Mouse (Mus musculus) hindbrain, embryonic 15.5 days (tissue): ENCODE measurements around the gene B4galnt4. TPM values are rescaled to one million over a fixed set of nuclear protein-coding genes. Genes with fewer than 3 reads are reported as not detected.

Experiments
- ATAC-seq: fragments of 200-750 bp; cut with Nextera tagmentation; 2 replicates; pipeline ENCODE4 v1.8.0; 2017; ENCODE audit warnings: low read depth, moderate number of reproducible peaks, moderate TSS enrichment; ENCODE audit not compliant: low FRiP score
- H3K27ac ChIP-seq: fragments of 300-500 bp; sonication (generic); replicated peaks from 2 replicates; pipeline ENCODE4 v1.5.1; 2015; ENCODE audit warnings: mild to moderate bottlenecking, inconsistent platforms
- H3K27me3 ChIP-seq: fragments of 300-500 bp; sonication (generic); 2 replicates; pipeline ENCODE4 v1.6.1; 2015; ENCODE audit warnings: control low read depth, inconsistent platforms
- H3K36me3 ChIP-seq: fragments of 300-500 bp; sonication (generic); 2 replicates; pipeline ENCODE4 v1.6.1; 2015; ENCODE audit warnings: control low read depth, inconsistent platforms
- H3K4me1 ChIP-seq: fragments of 300-500 bp; sonication (generic); replicated peaks from 2 replicates; pipeline ENCODE4 v1.6.1; 2015; ENCODE audit warnings: control low read depth, inconsistent platforms
- H3K4me2 ChIP-seq: fragments of 300-500 bp; sonication (generic); 2 replicates; pipeline ENCODE4 v1.6.1; 2015; ENCODE audit warnings: moderate library complexity, mild to moderate bottlenecking, inconsistent platforms
- H3K4me3 ChIP-seq: fragments of 300-500 bp; sonication (generic); 2 replicates; pipeline ENCODE4 v1.5.1; 2015; ENCODE audit warnings: mild to moderate bottlenecking, inconsistent platforms
- H3K9ac ChIP-seq: fragments of 300-500 bp; sonication (generic); 2 replicates; pipeline ENCODE4 v1.6.1; 2015; ENCODE audit warnings: inconsistent platforms
- H3K9me3 ChIP-seq: fragments of 300-500 bp; sonication (generic); 2 replicates; pipeline ENCODE4 v1.6.1; 2016; ENCODE audit warnings: control low read depth, inconsistent platforms
- WGBS: fragments of 180-500 bp; shearing (Covaris S2); methylation state at CpG from one replicate; pipeline ENCODE4 v1.1.7; 2015; 5-methylcytosine and 5-hydroxymethylcytosine counted together
- polyA plus RNA-seq: library from polyadenylated mRNA; unstranded; fragments of >200 nt; fragmentation: Nextera tagmentation; extraction: Ambion mirVana; gene quantifications from 2 replicates; pipeline ENCODE4 v1.2.1, GENCODE M21; 2015

B4galnt4 gene
- polyA plus RNA-seq, 1 experiment from 2014 or later, result 57.3 TPM

DNA sequence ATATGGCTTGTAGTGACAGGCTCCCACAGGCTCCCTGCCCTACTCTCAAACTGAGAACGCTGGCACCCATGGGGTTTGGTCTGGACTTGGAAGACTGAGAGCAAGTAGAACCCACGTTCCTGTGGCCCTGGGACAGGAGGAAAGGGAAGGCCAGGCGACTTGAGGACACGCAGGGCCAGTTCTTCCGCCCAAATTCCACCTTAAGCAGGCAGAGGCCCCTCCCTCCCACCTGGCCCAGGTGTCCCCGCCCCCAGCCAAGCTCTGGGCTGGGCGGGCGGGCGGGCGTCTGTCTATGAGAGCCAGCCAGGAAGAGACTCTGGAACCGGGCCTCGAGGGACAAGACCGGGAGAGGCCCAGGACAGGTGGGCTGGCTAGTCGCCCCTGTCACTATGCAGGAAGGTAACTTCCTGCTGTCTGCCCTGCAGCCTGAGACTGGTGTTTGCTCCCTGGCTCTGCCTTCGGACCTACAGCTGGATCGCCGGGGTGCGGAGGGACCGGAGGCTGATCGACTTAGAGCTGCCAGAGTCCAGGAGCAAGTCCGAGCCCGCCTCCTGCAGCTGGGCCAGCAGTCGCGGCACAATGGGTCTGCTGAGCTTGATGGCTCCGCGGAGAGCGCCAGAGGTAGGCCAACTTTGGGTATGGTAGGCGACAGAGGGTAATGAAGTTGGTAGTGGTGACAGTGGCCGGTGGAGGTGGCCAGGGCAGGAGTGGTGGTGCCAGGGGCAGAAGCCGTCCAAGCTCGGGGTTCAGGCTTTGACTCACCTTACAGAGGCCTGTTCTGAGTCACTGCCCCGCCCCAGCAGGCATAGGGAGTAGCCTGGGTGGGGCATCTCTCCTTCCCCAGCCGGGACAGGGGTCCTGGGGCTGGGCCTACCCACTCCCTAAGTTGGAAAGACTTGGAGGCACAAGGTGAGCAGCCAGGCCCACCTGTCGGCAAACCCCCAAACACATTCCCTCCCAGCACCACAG lies 18.9 kb downstream of the B4galnt4 start:
- WGBS, result 31% methylated on average over 34 of the region's 34 CpGs
- Histone ChIP-seq H3K4me3 (no peak overlapping the region), H3K36me3 (no peaks in the 10 kb centered on the region), H3K4me1 (no peaks in the 10 kb centered on the region), H3K9ac (no peak overlapping the region), H3K27ac (no peak overlapping the region), H3K9me3 (no peaks in the 10 kb centered on the region), H3K27me3 (peaks cover 3% of the 10 kb centered on the region; the same call in 1 of the 2 replicates), H3K4me2 (no peak overlapping the region)
- no peak for ATAC-seq

DNA sequence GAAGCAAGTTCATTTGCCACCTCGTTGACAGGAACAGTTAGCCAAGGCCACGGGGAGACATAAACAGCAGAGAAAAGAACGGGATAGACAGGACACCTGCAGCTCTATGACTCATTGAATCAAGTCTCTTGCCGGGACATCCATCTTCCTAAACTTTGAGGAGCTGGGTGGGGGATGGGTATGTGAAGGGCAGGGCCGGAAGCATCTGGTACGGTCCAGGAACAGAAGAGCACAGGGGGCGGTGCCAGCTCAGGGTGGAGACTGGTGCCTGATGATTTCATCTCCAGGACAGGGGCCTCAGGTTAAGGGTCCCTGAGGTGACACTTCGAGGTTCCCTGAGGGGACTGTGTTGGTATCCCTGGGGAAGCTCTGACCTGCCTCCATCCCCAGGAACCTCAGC lies 27.0 kb downstream of the B4galnt4 start:
- Histone ChIP-seq H3K9me3 (no peaks in the 10 kb centered on the region), H3K4me3 (no peak overlapping the region), H3K36me3 (no peaks in the 10 kb centered on the region), H3K4me1 (peaks cover 7% of the 10 kb centered on the region), H3K27me3 (peaks cover 32% of the 10 kb centered on the region), H3K27ac (no peak overlapping the region), H3K9ac (no peak overlapping the region), H3K4me2 (no peak overlapping the region)
- WGBS, result 42% methylated on average over 8 of the region's 8 CpGs
- no peak for ATAC-seq

DNA sequence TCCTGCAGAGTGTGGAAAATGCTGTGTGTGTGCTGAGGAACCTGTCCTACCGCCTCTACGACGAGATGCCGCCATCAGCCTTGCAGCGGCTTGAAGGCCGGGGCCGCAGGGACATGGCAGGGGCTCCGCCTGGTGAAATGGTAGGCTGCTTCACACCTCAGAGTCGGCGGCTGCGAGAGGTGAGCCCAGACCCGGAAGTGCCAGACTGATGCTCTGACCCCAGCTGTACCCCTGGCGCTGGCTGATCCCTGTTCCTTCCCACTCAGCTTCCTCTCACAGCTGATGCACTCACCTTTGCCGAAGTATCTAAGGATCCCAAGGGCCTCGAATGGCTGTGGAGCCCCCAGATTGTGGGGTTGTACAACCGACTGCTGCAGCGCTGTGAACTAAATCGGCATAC lies 27.6 kb downstream of the B4galnt4 start:
- peaks cover 35% of the 10 kb centered on the region for H3K27me3 ChIP-seq
- no peak overlapping the region for H3K9ac ChIP-seq
- WGBS, result 22% methylated on average over 18 of the region's 18 CpGs
- H3K9me3 ChIP-seq, result no peaks in the 10 kb centered on the region
- no peak overlapping the region for H3K27ac ChIP-seq
- no peaks in the 10 kb centered on the region for H3K36me3 ChIP-seq
- no peak overlapping the region for H3K4me2 ChIP-seq
- H3K4me1 ChIP-seq, result peaks cover 7% of the 10 kb centered on the region
- ATAC-seq, result no peak
- no peak overlapping the region for H3K4me3 ChIP-seq

DNA sequence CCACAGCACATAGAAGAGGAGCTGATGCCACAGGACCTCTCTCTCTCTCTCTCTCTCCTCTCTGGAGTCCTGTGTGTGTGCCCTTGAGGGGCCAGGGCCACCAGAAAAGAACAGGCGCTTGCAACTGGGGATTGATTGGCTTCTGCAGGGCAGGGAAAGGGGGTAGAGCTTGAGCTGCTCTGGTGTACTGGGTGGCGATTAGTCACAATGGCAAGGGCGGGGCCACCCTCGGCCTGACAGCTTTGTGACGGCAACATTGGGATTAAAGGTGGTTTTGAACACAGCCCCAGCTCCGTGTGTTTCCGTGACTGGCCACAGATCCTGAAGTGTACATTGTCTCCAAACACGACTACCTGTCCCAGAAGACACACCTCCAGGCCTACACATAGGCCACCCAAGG lies 29.3 kb downstream of the B4galnt4 start:
- Histone ChIP-seq H3K4me1 (peaks cover 7% of the 10 kb centered on the region), H3K9me3 (no peaks in the 10 kb centered on the region), H3K27ac (no peak overlapping the region), H3K27me3 (peaks cover 35% of the 10 kb centered on the region), H3K9ac (no peak overlapping the region), H3K4me3 (no peak overlapping the region), H3K36me3 (no peaks in the 10 kb centered on the region), H3K4me2 (no peak overlapping the region)
- WGBS, result 54% methylated on average over 8 of the region's 8 CpGs
- no peak for ATAC-seq

DNA sequence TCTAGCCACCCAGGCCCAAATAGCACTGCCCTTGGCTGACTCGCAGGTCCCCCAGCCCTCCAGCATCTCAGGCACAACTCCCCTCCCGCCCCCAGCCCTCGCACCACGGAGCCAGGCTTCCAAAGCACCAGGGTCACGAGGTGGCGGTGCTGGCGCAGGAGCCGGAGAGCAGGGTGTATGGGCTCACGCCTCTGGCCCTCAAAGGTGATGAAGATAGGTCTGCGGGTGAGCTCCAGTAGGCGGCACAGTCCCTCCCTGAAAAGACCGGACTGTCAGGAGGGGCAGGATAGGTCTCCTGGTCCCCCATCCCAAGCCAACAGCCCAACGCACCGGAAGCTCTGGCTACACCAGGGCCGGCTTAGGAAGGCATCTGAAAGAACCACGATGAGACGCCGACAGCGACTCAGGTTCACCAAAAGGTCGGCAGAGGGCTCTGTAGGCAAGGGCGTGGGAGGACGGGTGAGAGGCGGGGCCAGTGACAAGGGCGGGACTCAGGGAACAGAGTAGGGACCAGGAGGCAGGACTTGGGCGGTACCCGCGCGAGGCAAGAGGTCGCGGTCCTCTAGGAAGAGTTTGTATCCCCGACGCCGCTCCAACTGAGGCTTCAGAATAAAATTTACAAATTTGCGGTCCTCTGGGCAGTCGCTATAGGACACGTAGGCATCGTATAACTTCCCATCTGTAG lies 31.3 kb downstream of the B4galnt4 start:
- Histone ChIP-seq H3K9ac (no peak overlapping the region), H3K27me3 (peaks cover 35% of the 10 kb centered on the region), H3K4me2 (peak overlapping the region; percentile 48), H3K27ac (no peak overlapping the region), H3K4me1 (peaks cover 7% of the 10 kb centered on the region), H3K4me3 (peak overlapping the region; percentile 20), H3K36me3 (no peaks in the 10 kb centered on the region), H3K9me3 (no peaks in the 10 kb centered on the region)
- ATAC-seq, result peak; percentile 83
- 9% methylated on average over 37 of the region's 37 CpGs for WGBS

DNA sequence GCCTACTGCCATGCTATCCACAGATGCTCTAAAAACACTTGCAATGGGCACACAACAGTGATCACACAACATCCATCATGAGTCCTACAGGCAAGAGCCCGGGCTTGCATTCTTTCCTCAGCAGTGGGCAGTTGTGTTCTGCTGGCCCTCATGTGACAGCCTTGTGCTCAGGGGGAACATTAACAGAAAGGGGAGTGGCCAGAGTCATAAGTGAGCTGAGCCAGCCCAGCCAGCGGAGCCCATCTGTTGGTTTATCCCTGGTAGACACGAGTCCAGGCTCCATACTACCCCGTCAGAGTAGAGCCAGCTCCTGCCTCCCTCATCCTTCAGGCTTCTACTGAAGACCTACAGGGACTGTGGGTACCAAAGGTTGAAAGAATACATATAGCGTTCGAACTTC lies 33.0 kb downstream of the B4galnt4 start:
- Histone ChIP-seq H3K27ac (no peak overlapping the region), H3K9me3 (no peaks in the 10 kb centered on the region), H3K4me3 (no peak overlapping the region), H3K4me2 (no peak overlapping the region), H3K9ac (no peak overlapping the region), H3K27me3 (peaks cover 36% of the 10 kb centered on the region), H3K36me3 (no peaks in the 10 kb centered on the region), H3K4me1 (peaks cover 7% of the 10 kb centered on the region)
- 79% methylated on average over 6 of the region's 6 CpGs for WGBS
- ATAC-seq, result no peak

DNA sequence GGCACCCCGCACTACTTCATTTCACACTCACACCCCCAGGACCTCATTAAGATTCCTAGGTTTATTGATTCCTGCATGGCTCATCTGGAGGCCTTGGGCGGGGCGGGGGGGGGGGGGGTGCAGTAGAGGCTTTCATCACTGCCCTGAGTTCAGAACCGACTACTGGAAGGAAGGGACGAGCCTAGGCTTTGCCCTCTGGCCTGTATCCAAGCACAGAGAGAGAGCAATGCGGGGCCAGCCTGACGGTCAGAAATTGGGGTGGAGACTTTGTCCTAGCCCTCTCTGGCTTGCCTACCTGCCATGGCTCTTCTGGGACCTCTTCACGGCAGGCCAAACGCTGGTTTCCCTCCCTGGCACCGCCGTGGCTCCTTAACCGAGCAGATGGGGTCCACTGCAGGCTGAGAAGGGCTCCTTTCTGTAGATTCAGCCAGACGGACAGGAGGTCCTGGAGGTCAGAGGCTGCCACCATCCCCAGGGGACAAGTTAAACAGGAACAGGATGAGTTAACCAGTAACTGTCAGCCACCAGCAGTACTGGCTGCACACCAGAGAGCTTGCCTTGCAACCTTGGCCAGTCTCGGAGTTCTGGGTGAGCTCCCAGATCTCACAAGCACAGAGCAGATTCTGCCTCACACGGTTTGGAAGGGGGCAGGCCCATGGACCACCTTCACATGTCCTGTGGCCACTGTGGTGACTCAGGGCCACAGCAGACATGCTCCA lies 33.7 kb downstream of the B4galnt4 start:
- no peak for ATAC-seq
- peaks cover 36% of the 10 kb centered on the region for H3K27me3 ChIP-seq
- no peak overlapping the region for H3K27ac ChIP-seq
- H3K4me2 ChIP-seq, result no peak overlapping the region
- H3K9ac ChIP-seq, result no peak overlapping the region
- H3K4me3 ChIP-seq, result no peak overlapping the region
- H3K9me3 ChIP-seq, result no peaks in the 10 kb centered on the region
- H3K4me1 ChIP-seq, result peaks cover 11% of the 10 kb centered on the region
- H3K36me3 ChIP-seq, result no peaks in the 10 kb centered on the region
- whole genome bisulfite sequencing, result 51% methylated on average over 15 of the region's 15 CpGs

DNA sequence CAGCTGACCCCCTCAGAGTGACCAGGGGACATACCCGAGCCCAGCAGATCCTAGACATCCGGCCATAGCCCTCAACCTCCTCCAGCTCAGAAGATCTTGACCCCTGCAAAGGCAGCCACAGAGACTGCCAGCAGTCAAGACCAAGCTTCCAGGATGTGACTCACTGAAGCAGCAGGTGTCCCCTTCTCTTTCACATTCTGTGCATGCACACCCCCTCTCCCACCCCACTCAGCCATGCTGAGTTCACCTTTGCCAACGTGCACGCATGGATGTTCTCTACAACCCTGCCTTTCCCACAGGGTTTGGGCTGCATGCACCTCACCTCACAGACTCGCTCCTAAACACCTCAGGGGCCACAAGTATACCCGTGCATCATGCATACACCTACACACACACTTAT lies 35.1 kb downstream of the B4galnt4 start:
- Histone ChIP-seq H3K27me3 (peaks cover 48% of the 10 kb centered on the region), H3K27ac (no peak overlapping the region), H3K9ac (no peak overlapping the region), H3K4me3 (no peak overlapping the region), H3K4me1 (peaks cover 21% of the 10 kb centered on the region), H3K36me3 (no peaks in the 10 kb centered on the region), H3K4me2 (no peak overlapping the region), H3K9me3 (no peaks in the 10 kb centered on the region)
- ATAC-seq, result no peak
- WGBS, result 82% methylated on average over 6 of the region's 6 CpGs

DNA sequence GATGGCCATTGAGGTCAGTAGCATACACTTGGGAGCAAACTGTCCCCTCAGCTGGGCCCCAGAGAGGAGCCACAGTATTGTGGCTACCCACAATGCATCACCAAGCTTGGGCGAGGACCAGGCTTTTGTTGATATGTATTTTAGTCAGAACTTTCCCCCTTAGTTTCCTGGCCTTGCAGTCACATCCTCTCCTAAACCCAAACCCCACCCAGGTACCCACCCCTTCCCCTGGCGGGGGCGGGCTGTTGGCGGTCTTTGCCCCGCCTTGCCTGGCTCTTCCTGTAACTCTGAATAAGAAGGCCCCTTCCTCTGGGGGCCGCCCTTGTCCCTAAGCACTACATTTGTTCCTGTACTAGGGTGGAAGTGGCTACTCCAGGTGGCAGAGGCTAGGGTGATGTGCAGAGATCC lies 35.7 kb downstream of the B4galnt4 start:
- Histone ChIP-seq H3K4me3 (no peak overlapping the region), H3K9me3 (no peaks in the 10 kb centered on the region), H3K27me3 (peaks cover 50% of the 10 kb centered on the region), H3K36me3 (no peaks in the 10 kb centered on the region), H3K27ac (no peak overlapping the region), H3K4me1 (peaks cover 21% of the 10 kb centered on the region), H3K4me2 (no peak overlapping the region), H3K9ac (no peak overlapping the region)
- no peak for ATAC-seq
- WGBS, result 51% methylated on average over 6 of the region's 6 CpGs

DNA sequence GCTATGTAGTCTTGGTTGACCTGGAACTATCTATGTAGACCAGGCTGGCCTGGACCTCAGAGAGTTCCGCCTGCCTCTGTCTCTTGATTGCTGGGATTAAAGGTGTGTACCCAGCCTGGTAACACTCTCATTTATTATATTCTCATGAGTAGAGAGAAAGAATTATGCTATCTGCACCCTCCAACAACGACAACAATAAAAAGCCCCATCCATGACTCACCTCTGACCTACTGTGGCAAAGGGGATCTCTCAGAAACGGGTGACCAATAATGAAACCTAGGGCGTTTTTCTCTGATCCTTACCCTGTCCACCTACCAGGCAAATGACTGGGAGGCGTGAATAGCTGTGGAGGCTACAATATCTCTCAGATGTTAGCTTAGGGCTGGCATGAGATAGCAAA lies 36.3 kb downstream of the B4galnt4 start:
- H3K9me3 ChIP-seq, result no peaks in the 10 kb centered on the region
- peaks cover 19% of the 10 kb centered on the region for H3K4me1 ChIP-seq
- ATAC-seq, result no peak
- no peak overlapping the region for H3K27ac ChIP-seq
- H3K4me2 ChIP-seq, result no peak overlapping the region
- no peak overlapping the region for H3K4me3 ChIP-seq
- H3K27me3 ChIP-seq, result peaks cover 49% of the 10 kb centered on the region
- no peak overlapping the region for H3K9ac ChIP-seq
- 84% methylated on average over 5 of the region's 5 CpGs for WGBS
- no peaks in the 10 kb centered on the region for H3K36me3 ChIP-seq

DNA sequence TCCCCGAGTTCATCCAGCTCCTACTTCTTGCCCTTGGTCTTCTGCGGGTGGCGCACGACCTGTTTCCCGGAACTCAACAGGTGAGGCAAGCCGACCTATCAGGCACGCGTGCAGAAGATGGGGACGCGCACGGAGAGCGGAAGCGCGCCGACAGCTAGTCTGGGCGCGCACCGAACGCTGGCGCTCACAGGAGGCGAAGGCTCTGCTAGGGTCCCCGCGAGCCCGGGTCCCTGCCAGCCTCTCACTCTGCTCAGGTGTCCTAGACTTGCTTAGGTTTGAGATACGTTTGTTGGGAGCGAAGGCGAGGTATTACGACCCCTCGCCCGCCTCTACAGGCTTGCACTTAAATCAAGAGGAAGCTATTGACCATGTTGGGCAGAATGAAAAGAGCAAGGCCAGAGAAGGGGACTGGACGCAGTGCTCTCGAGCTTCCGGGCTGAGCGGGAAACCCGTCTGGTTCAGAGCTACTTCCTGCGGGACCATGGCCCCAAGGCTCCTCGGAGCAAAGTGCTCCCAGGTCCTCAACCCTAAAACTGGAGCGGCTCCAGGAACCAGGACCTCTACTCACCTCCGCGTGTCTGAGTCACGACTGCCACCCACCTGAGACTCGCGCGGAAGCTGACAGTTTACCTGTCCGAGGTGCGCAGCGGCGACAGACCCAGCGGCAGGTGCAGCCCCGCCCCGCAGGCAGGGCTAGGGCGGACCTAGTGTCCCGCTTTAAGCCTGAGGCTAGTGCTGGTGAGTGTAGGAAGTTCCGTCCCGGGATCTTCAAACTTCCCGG lies 39.2 kb downstream of the B4galnt4 start, which contains the start of gene Sigirr:
Gene Sigirr, minus strand, starts transcription at position 662 of the 781 bp plus-strand sequence.
- H3K4me3 ChIP-seq, result peak within 1 kb of the TSS; percentile 48
- peaks cover 13% of the 10 kb centered on the region for H3K4me1 ChIP-seq
- H3K9me3 ChIP-seq, result no peaks in the 10 kb centered on the region
- WGBS, result 2% methylated on average over 56 of the region's 56 CpGs
- peak within 1 kb of the TSS; percentile 43 for H3K9ac ChIP-seq
- H3K36me3 ChIP-seq, result no peaks in the 10 kb centered on the region
- 0 out of 2 replicates have a peak, but pooled peaks have one; percentile 42 for ATAC-seq
- H3K27ac ChIP-seq, result no peak within 1 kb of the TSS
- peak within 1 kb of the TSS; percentile 87 for H3K4me2 ChIP-seq
- peaks cover 42% of the 10 kb centered on the region for H3K27me3 ChIP-seq
